Mouse (Mus musculus): ENCODE data around the gene Bbs10. TPM values are rescaled to one million over a fixed set of nuclear protein-coding genes. Genes with fewer than 3 reads are reported as not detected.
A peak's percentile ranks its signal among the peaks of the same experiment; 100 is the strongest.

Bbs10 gene
- polyA plus RNA-seq, 1 experiment from 2014 or later = 6.7 TPM

DNA sequence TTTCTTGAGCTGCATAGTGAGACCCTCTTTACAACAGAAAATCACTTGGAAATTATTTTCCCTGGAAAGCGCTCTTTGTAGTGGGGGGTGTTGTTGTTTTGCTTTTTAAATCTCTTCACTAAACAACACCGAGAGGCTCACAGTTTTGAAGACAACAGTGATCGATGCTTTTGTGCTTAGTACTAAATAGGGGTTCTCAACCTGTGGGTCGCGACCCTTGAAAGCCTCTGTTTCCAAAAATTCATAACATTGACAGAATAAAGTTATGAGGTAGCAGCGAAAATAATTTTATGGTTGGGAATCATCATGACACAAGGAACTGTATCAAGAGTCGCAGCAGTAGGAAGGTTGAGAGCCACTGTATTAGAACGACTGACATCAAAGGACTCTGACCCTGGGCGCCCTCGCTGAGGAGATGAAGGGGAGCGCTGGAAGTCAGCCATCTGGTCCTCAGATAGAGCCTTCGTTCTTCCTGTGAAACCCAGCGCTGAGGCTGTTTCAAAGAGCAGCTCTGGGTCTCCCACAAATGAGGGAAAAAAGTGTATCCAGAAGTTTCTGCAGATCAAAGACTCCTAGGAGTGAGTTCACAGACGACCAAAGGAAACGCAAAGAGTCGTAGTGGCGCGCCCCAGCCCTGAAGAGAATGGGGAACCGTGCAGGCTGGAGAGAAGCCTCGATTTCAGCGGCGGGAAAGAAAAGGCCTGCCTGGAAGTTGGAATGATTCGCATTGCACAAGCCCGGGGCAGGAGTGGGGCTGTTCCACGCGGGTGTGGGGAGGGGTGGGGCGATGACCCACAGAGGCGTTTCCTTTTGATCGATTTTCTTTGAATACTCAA lies 37.3 kb downstream of the Bbs10 start:
- peak; percentile 62 for DNase-seq (ENCODE audit: low spot score)
- no peaks in the 10 kb centered on the region for H3K27me3 ChIP-seq (ENCODE audit: low read depth, poor library complexity, severe bottlenecking)
- H3K4me3 ChIP-seq = peak overlapping the region; percentile 43
- H3K4me1 ChIP-seq = peaks cover 11% of the 10 kb centered on the region
- peak overlapping the region; percentile 66 for H3K27ac ChIP-seq
- H3K36me3 ChIP-seq = no peaks in the 10 kb centered on the region
- whole genome bisulfite sequencing = 18% methylated on average over 29 of the region's 29 CpGs
- H3K9me3 ChIP-seq (replicated peaks) = no peaks in the 10 kb centered on the region

DNA sequence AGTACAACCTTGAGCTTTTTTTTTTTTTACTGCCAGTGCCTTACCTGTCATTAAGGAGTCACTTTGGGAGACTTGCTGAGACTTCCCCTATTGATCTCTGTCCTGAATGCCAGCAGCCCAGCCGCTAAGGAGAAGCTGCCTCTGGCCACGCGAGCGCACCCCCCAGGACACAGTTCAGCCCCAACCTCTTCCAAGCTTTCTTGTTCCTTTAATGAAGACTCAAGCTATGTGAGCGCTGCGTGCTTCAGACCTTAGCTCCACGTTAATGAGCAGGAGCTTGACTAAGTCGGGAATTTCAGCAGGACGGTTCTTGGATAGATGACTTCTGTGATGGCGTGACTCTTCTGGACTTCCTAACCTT lies 37.9 kb downstream of the Bbs10 start:
- no peaks in the 10 kb centered on the region for H3K9me3 ChIP-seq (replicated peaks)
- H3K36me3 ChIP-seq = no peaks in the 10 kb centered on the region
- 12% methylated on average over 10 of the region's 10 CpGs for WGBS
- H3K4me1 ChIP-seq = peaks cover 11% of the 10 kb centered on the region
- peak; percentile 45 for DNase-seq (ENCODE audit: low spot score)
- H3K4me3 ChIP-seq = peak overlapping the region; percentile 43
- H3K27me3 ChIP-seq (ENCODE audit: low read depth, poor library complexity, severe bottlenecking) = no peaks in the 10 kb centered on the region
- peak overlapping the region; percentile 66 for H3K27ac ChIP-seq

DNA sequence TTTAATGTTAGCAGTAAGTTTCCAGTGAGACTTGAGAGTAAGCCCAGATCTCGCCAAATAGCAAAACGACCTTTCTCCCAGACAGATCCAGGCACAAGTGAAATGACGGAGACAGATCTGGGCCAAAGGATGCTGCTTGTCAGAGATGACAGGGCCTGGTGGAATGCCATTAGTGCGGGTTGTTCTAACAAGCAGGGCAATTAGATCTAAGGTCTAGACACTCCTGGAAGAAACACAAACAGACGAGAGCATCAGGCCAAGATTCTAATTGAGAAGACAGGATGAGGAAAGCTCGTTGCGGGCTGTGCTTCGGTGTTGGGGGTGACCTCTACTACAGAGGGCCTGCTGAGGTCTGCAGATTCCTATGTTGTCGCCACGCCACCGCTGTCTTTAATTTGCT lies 40.8 kb downstream of the Bbs10 start:
- Histone ChIP-seq H3K36me3 (no peaks in the 10 kb centered on the region), H3K27me3 (ENCODE audit: low read depth, poor library complexity, severe bottlenecking) (no peaks in the 10 kb centered on the region), H3K27ac (no peak overlapping the region), H3K4me1 (peaks cover 11% of the 10 kb centered on the region), H3K9me3 (replicated peaks) (no peaks in the 10 kb centered on the region), H3K4me3 (no peak overlapping the region)
- DNase-seq (ENCODE audit: low spot score) = no peak
- 59% methylated on average over 11 of the region's 11 CpGs for WGBS

DNA sequence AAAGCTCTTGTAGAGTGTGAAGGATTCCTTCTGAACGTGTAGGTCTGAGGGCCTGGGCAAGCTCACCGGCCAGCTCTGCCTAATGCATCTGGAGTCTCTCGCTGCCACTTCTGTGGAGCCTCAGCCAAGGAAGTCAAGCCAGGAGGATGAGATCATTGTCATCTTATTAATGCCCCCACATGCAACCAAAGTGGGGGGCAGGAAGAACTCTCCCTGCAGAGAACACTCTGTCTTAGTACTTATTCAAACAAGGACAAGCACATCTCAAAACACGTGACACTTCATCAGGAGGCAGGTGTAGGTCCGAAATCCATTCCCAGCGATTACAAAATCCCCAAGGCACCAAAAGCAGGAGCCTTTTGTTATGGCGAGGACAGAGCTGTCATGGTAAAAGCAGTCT lies 43.3 kb downstream of the Bbs10 start:
- no peak for DNase-seq (ENCODE audit: low spot score)
- Histone ChIP-seq H3K27me3 (ENCODE audit: low read depth, poor library complexity, severe bottlenecking) (no peaks in the 10 kb centered on the region), H3K36me3 (no peaks in the 10 kb centered on the region), H3K4me1 (no peaks in the 10 kb centered on the region), H3K4me3 (no peak overlapping the region), H3K27ac (no peak overlapping the region), H3K9me3 (replicated peaks) (no peaks in the 10 kb centered on the region)
- 90% methylated on average over 7 of the region's 7 CpGs for WGBS

DNA sequence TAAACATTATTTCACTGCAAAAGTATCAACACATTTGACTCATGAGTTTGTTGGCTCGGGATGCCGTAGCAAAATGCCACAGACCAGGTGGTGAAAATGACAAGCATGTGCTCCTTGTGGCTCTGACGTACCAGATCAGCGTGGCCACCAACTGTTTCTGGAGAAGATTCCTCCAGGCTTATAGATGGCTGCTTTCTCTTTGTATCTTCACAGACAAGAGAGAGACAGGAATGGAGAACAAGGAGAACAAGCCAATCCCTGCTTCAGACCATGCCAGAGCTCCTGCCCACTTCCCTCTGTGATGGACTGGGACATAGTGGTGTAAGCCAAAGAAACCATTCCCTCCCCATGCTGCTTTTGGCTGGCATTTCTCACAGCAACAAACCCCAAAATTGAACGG lies 45.1 kb downstream of the Bbs10 start:
- H3K27ac ChIP-seq = no peak overlapping the region
- H3K4me1 ChIP-seq = no peaks in the 10 kb centered on the region
- no peak overlapping the region for H3K4me3 ChIP-seq
- H3K9me3 ChIP-seq (replicated peaks) = no peaks in the 10 kb centered on the region
- 95% methylated on average over 5 of the region's 5 CpGs for WGBS
- no peak for DNase-seq (ENCODE audit: low spot score)
- H3K27me3 ChIP-seq (ENCODE audit: low read depth, poor library complexity, severe bottlenecking) = no peaks in the 10 kb centered on the region
- H3K36me3 ChIP-seq = no peaks in the 10 kb centered on the region

DNA sequence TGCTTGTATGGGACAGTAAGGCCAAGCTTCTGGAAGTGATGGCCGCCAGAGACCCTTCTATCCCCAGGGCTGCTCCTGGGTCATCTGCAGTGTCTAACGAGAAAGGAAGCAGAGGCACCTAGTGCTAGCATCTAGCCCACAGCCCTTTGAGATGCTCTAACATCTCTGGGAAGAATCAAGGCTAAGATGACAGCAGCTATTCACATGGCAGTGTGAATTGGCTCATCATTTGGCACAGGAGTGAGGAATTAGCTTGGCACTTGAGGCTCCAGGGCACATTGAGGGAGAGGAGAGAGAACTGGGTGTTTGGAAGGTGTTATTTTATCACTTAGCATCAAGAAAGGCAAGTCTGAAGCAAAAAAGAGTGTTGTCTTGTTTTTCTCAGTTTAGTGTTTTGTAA lies 49.8 kb downstream of the Bbs10 start:
- WGBS = 22% methylated on average over 2 of the region's 2 CpGs
- no peak for DNase-seq (ENCODE audit: low spot score)
- Histone ChIP-seq H3K27ac (no peak overlapping the region), H3K36me3 (no peaks in the 10 kb centered on the region), H3K4me3 (no peak overlapping the region), H3K27me3 (ENCODE audit: low read depth, poor library complexity, severe bottlenecking) (no peaks in the 10 kb centered on the region), H3K4me1 (no peaks in the 10 kb centered on the region), H3K9me3 (replicated peaks) (no peaks in the 10 kb centered on the region)

Other genes starting within 250 kb of the Bbs10 start
- gene Osbpl8, start 133.9 kb upstream of the Bbs10 start, polyA plus RNA-seq (2016; fragmentation: Nextera tagmentation; extraction: Ambion mirVana) = 6.9 and 8.9 TPM in 2 replicates
- gene Nap1l1, start 174.5 kb downstream of the Bbs10 start, polyA plus RNA-seq (2016; fragmentation: Nextera tagmentation; extraction: Ambion mirVana) = 343 and 349 TPM in 2 replicates
- 19.8 and 20.1 TPM in 2 replicates for gene Phlda1, start 207.6 kb downstream of the Bbs10 start, polyA plus RNA-seq (2016; fragmentation: Nextera tagmentation; extraction: Ambion mirVana)